Mouse (Mus musculus) telencephalon, adult 2 months (tissue): Measurements from ENCODE around the gene Rnf38.

Experiments
- DNase-seq: peaks from one replicate; pipeline ENCODE4 v3.0.0-alpha.2; 2011; ENCODE audit warnings: low read depth, low spot score

The Rnf38 gene

GRCm38 (mm10) chr4:44224141-44224540 is 9.4 kb downstream of the Rnf38 start:
- no peak for DNase-seq

- no peak for DNase-seq
These were observed 10.1 kb downstream of the Rnf38 start for GRCm38 (mm10) chr4:44223444-44223843.

- no peak for DNase-seq
These were observed 16.7 kb downstream of the Rnf38 start for GRCm38 (mm10) chr4:44216797-44217442.

- no peak for DNase-seq
These were observed 33.6 kb downstream of the Rnf38 start for GRCm38 (mm10) chr4:44199968-44200367.

GRCm38 (mm10) chr4:44187431-44187830 is 46.2 kb downstream of the Rnf38 start:
- DNase-seq, result no peak

GRCm38 (mm10) chr4:44183862-44184261 is 49.7 kb downstream of the Rnf38 start:
- no peak for DNase-seq

- no peak for DNase-seq
These were observed 53.8 kb downstream of the Rnf38 start for GRCm38 (mm10) chr4:44179748-44180147.

GRCm38 (mm10) chr4:44173177-44173576 is 60.4 kb downstream of the Rnf38 start:
- peak; percentile 52 for DNase-seq

- DNase-seq, result no peak
These were observed 60.9 kb downstream of the Rnf38 start for GRCm38 (mm10) chr4:44172676-44173075.

- DNase-seq, result no peak
These were observed 63.7 kb downstream of the Rnf38 start for GRCm38 (mm10) chr4:44169884-44170283.

GRCm38 (mm10) chr4:44168816-44169215 is 64.8 kb downstream of the Rnf38 start:
- DNase-seq, result no peak

GRCm38 (mm10) chr4:44168231-44168647 is 65.3 kb downstream of the Rnf38 start:
- peak; percentile 75 for DNase-seq

GRCm38 (mm10) chr4:44167397-44168121 is 66.0 kb downstream of the Rnf38 start:
- peak; percentile 50 for DNase-seq

GRCm38 (mm10) chr4:44166702-44167396 is 66.7 kb downstream of the Rnf38 start:
- no peak for DNase-seq

- no peak for DNase-seq
These were observed 69.0 kb downstream of the Rnf38 start for GRCm38 (mm10) chr4:44164621-44165020.

- DNase-seq, result no peak
These were observed 70.6 kb downstream of the Rnf38 start for GRCm38 (mm10) chr4:44163034-44163433.

GRCm38 (mm10) chr4:44160990-44161689 is 72.4 kb downstream of the Rnf38 start:
- DNase-seq, result no peak

- DNase-seq, result no peak
These were observed 73.8 kb downstream of the Rnf38 start for GRCm38 (mm10) chr4:44159839-44160238.

- no peak for DNase-seq
These were observed 77.1 kb downstream of the Rnf38 start for GRCm38 (mm10) chr4:44156481-44156880.

- DNase-seq, result no peak
These were observed 78.7 kb downstream of the Rnf38 start for GRCm38 (mm10) chr4:44154884-44155283.

- DNase-seq, result no peak
These were observed 80.7 kb downstream of the Rnf38 start for GRCm38 (mm10) chr4:44152904-44153303.

GRCm38 (mm10) chr4:44126805-44127204 is 106.8 kb downstream of the Rnf38 start:
- DNase-seq, result no peak
